Mouse (Mus musculus) C2C12 (cell line): Measurements from ENCODE around the gene Spata9.

Experiments used
- CTCF ChIP-seq: IDR thresholded peaks from one replicate; pipeline ENCODE4 v1.5.1; 2011; ENCODE audit not compliant: control insufficient read depth, insufficient read depth, insufficient read length
- MAX ChIP-seq: IDR thresholded peaks from one replicate; pipeline ENCODE4 v1.6.1; 2011; ENCODE audit warnings: mild to moderate bottlenecking, control low read depth
- USF1 ChIP-seq: IDR thresholded peaks from one replicate; pipeline ENCODE4 v1.6.1; 2011; ENCODE audit warnings: low read depth, mild to moderate bottlenecking, control low read depth, moderate library complexity

DNA sequence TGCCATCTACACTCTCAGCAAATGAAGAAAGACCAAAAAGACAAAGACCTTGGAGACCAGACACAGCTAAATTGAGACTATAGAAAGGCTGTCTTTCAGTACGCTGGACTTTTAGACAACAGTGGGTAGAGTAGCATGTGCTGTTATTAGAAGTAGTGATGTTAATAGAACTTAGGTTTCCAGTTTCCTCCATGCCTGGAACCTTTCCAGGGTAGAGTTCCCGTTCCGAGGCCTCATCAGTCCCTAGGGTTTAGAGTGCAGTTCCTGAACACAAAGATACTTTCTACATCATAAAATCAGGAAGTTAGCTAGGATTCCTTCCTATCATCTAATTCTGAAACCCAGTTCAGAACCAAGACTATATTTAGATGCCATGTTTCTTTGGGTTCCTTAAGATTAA lies 57.6 kb downstream of the Spata9 start:
- TF ChIP-seq CTCF (no peak), MAX (no peak), USF1 (no peak)
